Mouse (Mus musculus) T-cell, adult 66 days (primary cell): ENCODE measurements around the gene Ndufa10. TPM values are rescaled to one million over a fixed set of nuclear protein-coding genes. Genes with fewer than 3 reads are reported as not detected.

ENCODE experiments used
- total RNA-seq, 2 experiments: library from RNA; stranded (reverse); gene quantifications; 3 replicates in 1 of 2; 4 replicates in 1 of 2; pipeline ENCODE4 v1.2.4; 2023

Ndufa10 gene
- total RNA-seq: 100 to 1,000 TPM; 162 to 166 TPM

DNA sequence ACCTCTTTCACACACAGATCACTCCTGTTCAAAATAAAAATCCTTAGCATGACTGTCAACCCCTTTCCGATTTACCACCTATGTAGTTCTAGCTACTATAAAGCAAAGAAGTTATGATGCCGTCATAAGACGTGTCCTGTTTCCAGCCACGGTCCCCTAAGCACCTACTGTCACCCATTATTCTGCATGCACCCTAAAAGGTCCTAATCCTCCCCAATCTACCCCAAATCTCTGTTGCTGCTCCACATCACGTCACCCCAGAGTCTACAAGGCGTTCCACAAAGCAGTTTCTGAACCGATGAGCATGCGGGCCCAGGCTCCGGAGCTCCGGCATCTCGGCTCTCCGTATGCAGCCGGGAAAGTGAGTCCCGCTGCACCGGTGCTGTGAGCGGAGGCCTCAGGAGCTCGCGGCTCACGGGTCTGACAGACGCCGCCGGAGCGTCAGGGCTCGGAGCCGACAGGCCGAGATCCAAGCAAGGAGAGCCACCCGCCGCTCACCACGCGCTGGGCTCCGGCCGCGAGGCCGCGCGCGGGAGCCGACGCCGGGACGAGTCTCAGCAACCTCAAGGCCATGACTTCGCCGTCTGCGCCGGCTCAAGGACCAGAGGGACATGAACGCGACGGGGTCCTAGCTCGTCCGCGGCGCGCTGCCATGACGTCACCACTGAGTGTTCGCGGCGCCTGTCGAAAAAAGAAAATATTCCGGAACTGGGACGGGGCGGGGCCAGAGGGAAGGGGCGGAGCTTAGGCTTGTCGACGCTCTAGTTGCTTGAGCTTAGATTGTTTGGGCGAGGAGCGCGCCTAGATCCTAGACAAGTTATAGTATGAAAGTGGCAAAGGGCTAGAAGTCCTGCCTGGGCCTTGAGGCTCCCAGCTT lies at the start of gene Ndufa10:
Gene Ndufa10, minus strand, starts transcription at position 696 of the 877 bp plus-strand sequence.

DNA sequence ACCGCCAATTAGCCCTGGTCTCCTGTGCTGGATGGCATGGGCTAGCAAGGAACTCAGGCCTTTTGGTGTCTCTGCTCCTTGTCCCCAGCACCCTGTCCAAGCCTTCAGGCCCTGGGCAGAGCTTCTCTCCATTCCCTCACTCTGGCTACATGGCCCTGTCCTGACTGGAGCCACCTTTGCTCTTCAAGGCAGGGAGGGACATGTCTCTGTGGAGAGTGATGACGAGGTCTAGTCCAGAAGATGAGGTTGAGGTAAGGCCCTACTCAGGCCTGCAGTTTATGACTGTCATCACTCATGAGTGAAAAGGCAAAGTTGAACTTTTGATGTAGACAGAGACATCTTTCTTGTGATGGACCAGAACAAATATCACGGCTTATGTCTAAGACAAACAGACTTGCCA lies 44.9 kb upstream of the Ndufa10 start, which contains the start of gene Olfr1414:
Gene Olfr1414, minus strand, starts transcription at position 101 of the 400 bp plus-strand sequence.

DNA sequence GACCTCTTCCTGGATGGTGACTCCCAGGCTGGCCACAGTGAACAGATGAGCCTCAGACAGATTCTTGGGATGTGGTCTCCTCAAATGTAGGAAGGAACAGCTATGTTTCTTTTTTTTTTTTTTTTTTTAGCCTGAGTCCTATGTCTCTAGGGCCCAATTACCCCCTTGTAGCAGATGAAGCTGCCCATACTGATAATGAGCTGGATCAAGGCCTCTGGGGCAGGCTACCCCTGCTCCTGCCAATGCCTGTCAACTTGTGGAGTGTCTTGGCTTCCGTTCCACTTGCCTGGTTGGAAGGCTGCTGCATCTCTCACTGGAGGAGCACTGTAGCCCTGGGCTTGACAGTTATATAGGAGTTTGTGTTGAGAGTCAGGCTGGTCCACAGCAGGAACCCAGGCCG lies 22.3 kb upstream of the Ndufa10 start, which contains the start of gene Olfr1415:
Gene Olfr1415, minus strand, starts transcription at position 101 of the 400 bp plus-strand sequence.

DNA sequence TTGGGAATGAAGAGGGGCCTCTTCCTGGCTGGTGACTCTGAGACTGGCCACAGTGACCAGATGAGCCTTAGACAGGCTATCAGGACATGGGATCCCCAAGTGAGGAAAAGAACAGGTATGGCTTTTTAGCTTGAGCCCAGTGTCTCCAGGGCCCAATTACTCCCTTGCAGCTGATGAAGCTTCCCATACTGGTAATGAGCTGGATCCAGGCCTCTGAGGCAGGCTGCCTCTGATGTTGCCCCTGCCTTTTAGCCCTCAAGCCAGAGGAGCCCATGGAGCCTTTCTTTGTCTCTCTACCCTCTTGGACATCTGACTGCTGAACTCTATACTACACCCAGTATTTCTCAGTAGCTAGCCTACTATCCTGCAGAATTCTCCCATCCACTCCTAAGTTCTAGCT lies 11.4 kb upstream of the Ndufa10 start, which contains the start of gene Olfr1416:
Gene Olfr1416, minus strand, starts transcription at position 101 of the 400 bp plus-strand sequence.

Other genes with a start within 250 kb of the Ndufa10 start
- gene Olfr1416, start 11.3 kb upstream of the Ndufa10 start, total RNA-seq: not detected
- not detected for gene Olfr1415, start 22.2 kb upstream of the Ndufa10 start, total RNA-seq
- gene Olfr1414, start 44.8 kb upstream of the Ndufa10 start, total RNA-seq: not detected
- gene Olfr1413, start 97.5 kb upstream of the Ndufa10 start, total RNA-seq: not detected
- gene Olfr1412, start 111.9 kb upstream of the Ndufa10 start, total RNA-seq: not detected
- not detected for gene Olfr1411, start 120.6 kb upstream of the Ndufa10 start, total RNA-seq
- gene Olfr1410, start 131.9 kb upstream of the Ndufa10 start, total RNA-seq: not detected
- gene Olfr12, start 143.9 kb upstream of the Ndufa10 start, total RNA-seq: not detected
- 100 to 1,000 TPM; 105 to 111 TPM for gene Cops9, start 168.1 kb upstream of the Ndufa10 start, total RNA-seq
- gene Otos, start 175.0 kb upstream of the Ndufa10 start, total RNA-seq: not detected